Mouse (Mus musculus) testis, adult 10 weeks (tissue): ENCODE results near the gene Zmym3. TPM values are rescaled to one million over a fixed set of nuclear protein-coding genes. Genes with fewer than 3 reads are reported as not detected.

ENCODE experiments used
- polyA plus RNA-seq: library from polyadenylated mRNA; stranded (reverse); fragments of 350-450 nt; fragmentation: Illumina TruSeq; extraction: RNeasy Lipid Tissue Mini Kit (QIAGEN cat#74804); gene quantifications from one replicate; pipeline ENCODE4 v1.2.3, GENCODE M21; 2014; ENCODE audit warnings: low read depth, low replicate concordance

The Zmym3 gene
- polyA plus RNA-seq, result 32.1 TPM

DNA sequence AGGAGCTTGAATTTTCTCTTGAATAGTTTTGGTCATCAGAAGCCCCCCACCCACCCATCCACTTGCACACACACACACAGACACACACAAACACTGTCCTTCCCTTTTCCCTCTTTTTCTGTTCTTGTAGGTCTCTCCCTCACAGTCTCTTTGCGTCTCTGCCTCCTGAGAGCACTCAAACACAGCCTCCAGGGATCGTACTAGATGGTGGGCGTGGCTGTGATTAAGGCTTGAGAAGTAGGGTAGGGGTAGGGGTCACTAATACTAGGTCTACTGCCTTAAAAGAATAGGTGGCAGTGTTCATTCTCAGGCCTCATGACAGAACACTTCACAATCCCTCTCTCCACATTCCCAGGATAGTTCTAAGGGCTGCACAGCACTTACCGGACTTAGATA, at the start of gene Zmym3:
Gene Zmym3, minus strand, starts transcription at position 150 of the 396 bp plus-strand sequence.

GRCm38 (mm10) chrX:101448886-101449475, 28.3 kb upstream of the Zmym3 start, which contains the start of gene Itgb1bp2:
Gene Itgb1bp2 (plus strand): TSS chrX:101449088.

DNA sequence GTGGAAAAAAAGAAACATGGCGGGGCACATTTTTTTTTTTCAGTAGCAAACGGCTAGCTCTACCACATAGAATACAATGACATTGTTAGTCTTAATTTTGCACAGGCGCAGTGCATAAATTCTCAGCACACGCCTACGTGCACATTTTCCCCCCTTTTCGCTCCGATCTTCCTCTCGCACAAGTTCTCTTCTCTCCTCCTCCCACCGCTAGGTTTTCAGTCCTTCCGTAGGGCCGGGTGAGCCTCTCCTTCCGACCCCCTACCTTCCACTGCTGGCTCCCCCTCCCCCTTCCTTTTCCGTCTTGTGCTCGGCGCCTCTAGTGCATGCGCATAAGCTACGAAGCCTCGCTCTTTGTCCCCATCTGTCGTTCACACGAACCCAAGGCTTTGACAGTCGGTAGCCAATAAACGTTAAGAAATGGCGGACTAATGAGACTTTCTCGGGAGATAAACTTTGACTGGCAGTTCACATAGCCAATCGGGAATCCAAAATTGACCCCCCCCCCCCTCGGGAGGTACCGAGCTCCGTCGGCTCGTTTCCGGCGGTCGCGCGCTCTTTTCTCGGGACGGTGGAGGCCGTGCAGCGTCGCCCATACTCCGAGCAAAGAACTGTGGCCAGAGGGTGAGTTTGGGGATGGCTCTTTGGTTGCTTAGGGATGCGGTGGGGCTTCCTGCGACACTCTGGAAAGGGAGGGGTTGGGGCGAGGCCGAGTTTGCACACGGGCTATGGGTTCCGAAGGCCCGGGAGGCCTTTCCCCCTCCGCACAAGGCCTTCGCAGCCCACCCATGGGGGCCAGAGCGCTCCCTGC, 8.7 kb upstream of the Zmym3 start, which contains the start of gene Nono:
Gene Nono, plus strand, starts transcription at position 177 of the 808 bp plus-strand sequence.

DNA sequence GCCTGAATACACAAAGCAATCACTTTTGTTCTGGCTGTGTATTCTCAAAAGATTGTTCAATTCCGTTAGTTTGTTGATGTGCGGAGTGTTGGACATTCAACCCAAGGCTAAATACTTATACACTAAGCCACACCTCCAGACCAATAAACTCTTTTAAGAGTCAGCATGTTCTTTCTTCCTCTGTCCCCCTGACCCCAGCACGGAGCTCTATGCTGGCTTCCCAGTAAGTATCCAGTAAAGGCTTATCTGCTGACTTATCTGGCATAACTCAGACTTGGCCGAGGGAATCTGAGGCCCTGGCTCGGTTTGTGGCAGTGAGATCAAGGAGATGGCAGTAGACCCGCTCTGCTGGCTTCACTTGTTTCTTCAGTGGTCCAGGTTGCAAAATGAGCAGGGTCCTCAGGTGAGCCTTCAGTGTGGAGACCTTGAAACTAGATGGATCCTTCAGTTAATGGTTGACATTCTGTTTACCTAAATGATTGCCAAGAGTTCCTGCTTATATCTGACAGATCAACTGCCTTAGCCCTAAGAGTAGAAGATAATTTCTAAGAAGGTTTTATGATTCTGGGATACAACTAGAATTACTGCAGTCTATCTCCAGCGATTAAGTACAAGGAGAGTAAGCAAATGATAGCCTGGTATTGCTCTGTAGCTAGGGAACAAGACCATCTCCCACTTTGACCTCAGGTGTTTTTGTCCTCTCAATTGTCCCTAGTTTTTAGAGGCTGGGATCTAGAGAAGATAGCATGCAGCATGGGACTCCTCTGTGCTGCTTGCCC, 44.3 kb downstream of the Zmym3 start, which contains the start of gene Gjb1:
Gene Gjb1, plus strand, starts transcription at position 189 of the 779 bp plus-strand sequence.

Other genes with a start within 250 kb of the Zmym3 start
- 5.6 TPM for gene Snx12, start 198.3 kb downstream of the Zmym3 start, polyA plus RNA-seq
- gene Foxo4, start 166.3 kb downstream of the Zmym3 start, polyA plus RNA-seq, result 2.2 TPM
- gene Gm614, start 156.9 kb downstream of the Zmym3 start, polyA plus RNA-seq, result 299 TPM
- 0.48 TPM for gene Il2rg, start 152.6 kb downstream of the Zmym3 start, polyA plus RNA-seq
- gene Gm20489, start 151.8 kb downstream of the Zmym3 start, polyA plus RNA-seq, result 0.45 TPM
- gene Med12, start 146.8 kb downstream of the Zmym3 start, polyA plus RNA-seq, result 4.1 TPM
- 0.06 TPM for gene Nlgn3, start 121.7 kb downstream of the Zmym3 start, polyA plus RNA-seq
- gene Gjb1, start 44.5 kb downstream of the Zmym3 start, polyA plus RNA-seq, result not detected
- gene Nono, start 8.5 kb upstream of the Zmym3 start, polyA plus RNA-seq, result 31.0 TPM
- gene Itgb1bp2, start 28.2 kb upstream of the Zmym3 start, polyA plus RNA-seq, result not detected
- gene Taf1, start 111.9 kb upstream of the Zmym3 start, polyA plus RNA-seq, result 21.2 TPM
- 51.0 TPM for gene Ogt, start 219.2 kb upstream of the Zmym3 start, polyA plus RNA-seq